Mouse (Mus musculus) heart, embryonic 10.5 days (tissue): ENCODE measurements around the gene Triobp. TPM values are rescaled to one million over a fixed set of nuclear protein-coding genes. Genes with fewer than 3 reads are reported as not detected.

Source experiments
- DNase-seq: peaks from one replicate; pipeline ENCODE4 v3.0.0-alpha.2; 2017; ENCODE audit warnings: low spot score
- H3K27ac ChIP-seq: fragments of 300-500 bp; sonication (generic); 2 replicates; pipeline ENCODE4 v1.5.1; 2016; ENCODE audit warnings: mild to moderate bottlenecking
- H3K27me3 ChIP-seq: fragments of 300-500 bp; sonication (generic); 2 replicates; pipeline ENCODE4 v1.6.1; 2016; ENCODE audit warnings: mild to moderate bottlenecking; ENCODE audit not compliant: poor library complexity, insufficient read depth, severe bottlenecking
- H3K36me3 ChIP-seq: fragments of 300-500 bp; sonication (generic); 2 replicates; pipeline ENCODE4 v1.6.1; 2016; ENCODE audit warnings: mild to moderate bottlenecking, moderate library complexity
- H3K4me1 ChIP-seq: fragments of 300-500 bp; sonication (generic); 2 replicates; pipeline ENCODE4 v1.6.1; 2016; ENCODE audit warnings: mild to moderate bottlenecking
- H3K4me3 ChIP-seq: fragments of 300-500 bp; sonication (generic); 2 replicates; pipeline ENCODE4 v1.5.1; 2016; ENCODE audit warnings: mild to moderate bottlenecking, moderate library complexity
- H3K9me3 ChIP-seq: fragments of 300-500 bp; sonication (generic); 2 replicates; pipeline ENCODE4 v1.6.1; 2016; ENCODE audit warnings: mild to moderate bottlenecking, moderate library complexity
- WGBS: fragments of 180-500 bp; shearing (Covaris S2); methylation state at CpG from one replicate; pipeline ENCODE4 v1.1.7; 2016; 5-methylcytosine and 5-hydroxymethylcytosine counted together
- polyA plus RNA-seq: library from polyadenylated mRNA; unstranded; fragments of >200 nt; fragmentation: Nextera tagmentation; extraction: Ambion mirVana; gene quantifications from 2 replicates; pipeline ENCODE4 v1.2.1, GENCODE M21; 2016

The Triobp gene
- polyA plus RNA-seq, 1 experiment from 2014 or later, result 68.2 TPM

GRCm38 (mm10) chr15:79038331-79038730, 90.8 kb downstream of the Triobp start:
- no peak for DNase-seq
- H3K27me3 ChIP-seq, result peaks cover 63% of the 10 kb centered on the region
- no peak overlapping the region for H3K27ac ChIP-seq
- H3K36me3 ChIP-seq, result peaks cover 16% of the 10 kb centered on the region
- WGBS, result 63% methylated on average over 10 of the region's 10 CpGs
- peaks cover 36% of the 10 kb centered on the region for H3K4me1 ChIP-seq
- H3K4me3 ChIP-seq, result no peak overlapping the region
- no peaks in the 10 kb centered on the region for H3K9me3 ChIP-seq

GRCm38 (mm10) chr15:79038853-79039252, 91.3 kb downstream of the Triobp start:
- Histone ChIP-seq H3K27ac (no peak overlapping the region), H3K9me3 (no peaks in the 10 kb centered on the region), H3K36me3 (peaks cover 16% of the 10 kb centered on the region), H3K4me1 (peaks cover 37% of the 10 kb centered on the region), H3K27me3 (peaks cover 68% of the 10 kb centered on the region), H3K4me3 (no peak overlapping the region)
- 13% methylated on average over 7 of the region's 7 CpGs for WGBS
- peak; percentile 94 for DNase-seq

- no peaks in the 10 kb centered on the region for H3K9me3 ChIP-seq
- peaks cover 82% of the 10 kb centered on the region for H3K27me3 ChIP-seq
- H3K27ac ChIP-seq, result no peak overlapping the region
- no peak for DNase-seq
- peaks cover 37% of the 10 kb centered on the region for H3K4me1 ChIP-seq
- H3K4me3 ChIP-seq, result peak overlapping the region; percentile 41
- 21% methylated on average over 24 of the region's 24 CpGs for WGBS
- H3K36me3 ChIP-seq, result peaks cover 14% of the 10 kb centered on the region
Measured at GRCm38 (mm10) chr15:79040501-79041416, 93.2 kb downstream of the Triobp start.

DNA sequence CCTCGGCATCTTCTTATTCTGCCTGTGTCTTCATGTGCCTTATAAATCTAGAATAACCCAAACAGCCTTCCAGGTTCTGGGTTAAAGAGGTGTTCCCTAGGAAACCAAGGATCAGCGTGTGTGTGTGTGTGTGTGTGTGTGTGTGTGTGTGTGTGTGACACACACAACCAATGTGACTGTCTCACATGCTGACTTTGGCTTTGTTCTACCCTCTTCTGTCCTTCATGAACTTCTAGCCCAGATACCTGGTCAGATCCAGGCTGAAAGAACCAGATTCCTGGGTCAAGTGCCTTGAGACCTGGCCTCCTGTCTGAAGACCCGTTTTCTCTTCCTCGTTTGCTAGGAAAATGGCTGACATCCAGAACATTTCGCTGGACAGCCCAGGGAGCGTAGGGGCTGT, 94.1 kb downstream of the Triobp start, which contains the start of gene Galr3:
Gene Galr3, plus strand, starts transcription at position 301 of the 400 bp plus-strand sequence.
- H3K4me1 ChIP-seq, result peaks cover 37% of the 10 kb centered on the region
- H3K36me3 ChIP-seq, result peaks cover 7% of the 10 kb centered on the region
- H3K4me3 ChIP-seq, result peak within 1 kb of the TSS; percentile 69
- H3K27ac ChIP-seq, result peak within 1 kb of the TSS; percentile 80; the same call in 1 of the 2 replicates
- 73% methylated on average over 6 of the region's 6 CpGs for WGBS
- H3K9me3 ChIP-seq, result no peaks in the 10 kb centered on the region
- no peak for DNase-seq
- H3K27me3 ChIP-seq, result peaks cover 79% of the 10 kb centered on the region

- H3K36me3 ChIP-seq, result no peaks in the 10 kb centered on the region
- WGBS, result under 1% methylated on average over 105 of the region's 105 CpGs
- H3K4me3 ChIP-seq, result peak overlapping the region; percentile 69
- H3K4me1 ChIP-seq, result peaks cover 36% of the 10 kb centered on the region
- peaks cover 83% of the 10 kb centered on the region for H3K27me3 ChIP-seq
- H3K27ac ChIP-seq, result peak overlapping the region; percentile 80
- no peak for DNase-seq
- H3K9me3 ChIP-seq, result no peaks in the 10 kb centered on the region
Measured at GRCm38 (mm10) chr15:79042721-79043491, 95.4 kb downstream of the Triobp start.

DNA sequence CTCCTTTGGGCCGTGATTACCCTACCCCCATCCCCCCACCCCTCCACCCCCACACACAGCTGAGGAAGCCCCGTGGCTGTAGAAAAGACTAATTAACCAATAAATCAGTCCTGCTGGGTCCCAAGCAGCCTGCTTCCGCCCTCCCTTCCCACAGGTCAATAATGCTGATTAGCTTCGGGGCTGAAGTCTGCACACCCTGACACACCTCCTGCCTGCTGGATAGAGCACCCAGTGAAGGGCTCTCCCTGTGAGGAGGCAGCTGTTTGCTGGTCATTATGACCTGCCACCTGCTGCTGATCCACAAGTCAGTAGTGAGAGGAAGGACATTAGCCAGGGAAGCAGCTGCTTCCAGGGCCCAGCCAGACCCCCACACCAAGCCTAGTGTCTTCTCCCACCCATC, 97.3 kb downstream of the Triobp start:
- WGBS, result 28% methylated on average over 4 of the region's 4 CpGs
- H3K4me1 ChIP-seq, result peaks cover 25% of the 10 kb centered on the region
- no peak overlapping the region for H3K4me3 ChIP-seq
- no peaks in the 10 kb centered on the region for H3K36me3 ChIP-seq
- no peaks in the 10 kb centered on the region for H3K9me3 ChIP-seq
- DNase-seq, result no peak
- peaks cover 72% of the 10 kb centered on the region for H3K27me3 ChIP-seq
- no peak overlapping the region for H3K27ac ChIP-seq

DNA sequence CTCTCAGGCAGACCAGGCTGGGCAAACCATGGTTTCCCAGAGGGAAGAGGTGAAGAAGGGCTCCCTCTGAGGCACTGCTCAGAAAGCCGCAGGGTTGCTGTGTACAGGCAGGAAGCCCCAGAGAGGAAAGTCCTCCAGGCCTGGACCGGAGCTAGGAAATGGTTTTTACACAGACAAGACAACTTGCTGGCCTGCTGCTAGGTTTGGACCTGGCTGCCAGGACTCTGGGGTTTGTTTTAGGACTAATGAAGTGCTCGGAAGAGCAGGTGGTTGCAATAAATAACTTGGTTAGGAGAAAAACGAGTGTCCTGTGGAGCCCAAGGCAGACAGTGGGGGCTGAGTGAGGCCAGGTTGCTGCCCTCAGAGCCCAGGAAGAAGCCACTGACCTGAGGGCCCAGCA, 100.7 kb downstream of the Triobp start:
- Histone ChIP-seq H3K27me3 (peaks cover 39% of the 10 kb centered on the region), H3K27ac (no peak overlapping the region), H3K9me3 (no peaks in the 10 kb centered on the region), H3K36me3 (peaks cover 11% of the 10 kb centered on the region), H3K4me3 (no peak overlapping the region), H3K4me1 (peaks cover 23% of the 10 kb centered on the region)
- 74% methylated on average over 4 of the region's 4 CpGs for WGBS
- DNase-seq, result no peak

- Histone ChIP-seq H3K4me3 (no peak overlapping the region), H3K36me3 (peaks cover 32% of the 10 kb centered on the region), H3K27ac (0 out of 2 replicates have a peak overlapping the region, but pooled peaks have one; percentile 8), H3K27me3 (peaks cover 18% of the 10 kb centered on the region; the same call in 1 of the 2 replicates), H3K4me1 (peaks cover 24% of the 10 kb centered on the region), H3K9me3 (no peaks in the 10 kb centered on the region)
- DNase-seq, result no peak
- WGBS, result 54% methylated on average over 9 of the region's 9 CpGs
Measured at GRCm38 (mm10) chr15:79050160-79050845, 102.8 kb downstream of the Triobp start.

GRCm38 (mm10) chr15:79050964-79051363, 103.4 kb downstream of the Triobp start:
- Histone ChIP-seq H3K27me3 (peaks cover 13% of the 10 kb centered on the region; the same call in 1 of the 2 replicates), H3K36me3 (peaks cover 38% of the 10 kb centered on the region), H3K9me3 (no peaks in the 10 kb centered on the region), H3K27ac (no peak overlapping the region), H3K4me1 (peaks cover 24% of the 10 kb centered on the region), H3K4me3 (no peak overlapping the region)
- DNase-seq, result no peak
- 75% methylated on average over 2 of the region's 2 CpGs for WGBS

DNA sequence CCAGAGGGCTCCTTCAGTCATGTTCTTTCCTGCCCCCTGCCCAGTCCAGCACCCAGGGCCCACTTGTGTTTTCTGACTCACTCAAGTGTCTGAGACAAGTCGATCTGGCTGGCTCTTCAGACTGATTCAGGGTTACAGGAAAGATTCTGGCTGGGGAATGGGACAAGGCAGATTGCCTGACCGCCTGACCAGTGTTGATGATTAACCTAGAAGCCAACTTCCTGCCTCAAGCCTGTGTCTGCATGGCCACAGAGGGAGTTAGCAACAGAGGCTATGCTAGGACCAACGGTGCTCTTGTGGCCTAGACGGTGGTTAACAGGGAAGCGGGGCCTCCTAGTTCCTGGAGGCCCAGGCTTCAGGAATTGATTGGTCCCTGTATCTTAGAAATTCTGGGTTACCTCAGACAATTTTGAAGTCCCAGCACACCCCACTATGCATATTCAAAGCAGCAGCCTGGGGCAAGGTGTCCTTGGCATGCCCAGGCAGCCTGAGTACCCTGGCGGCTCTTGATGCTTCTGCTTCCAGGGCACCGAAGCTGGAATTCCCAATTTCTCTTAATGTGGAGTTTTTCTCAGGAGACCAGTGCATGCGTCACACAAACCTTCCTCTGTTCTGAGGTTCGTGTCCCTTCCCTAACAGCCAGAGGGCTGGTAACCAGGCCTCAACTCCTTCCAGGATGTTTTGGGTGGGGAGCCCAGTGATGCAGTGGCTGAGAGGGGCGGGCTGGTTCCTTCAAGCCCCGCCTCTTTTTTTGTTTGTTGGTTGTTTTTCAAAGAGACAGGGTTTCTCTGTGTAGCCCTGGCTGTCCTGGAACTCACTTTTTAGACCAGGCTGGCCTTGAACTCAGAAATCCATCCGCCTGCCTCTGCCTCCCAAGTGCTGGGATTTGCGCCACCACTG, 104.2 kb downstream of the Triobp start:
- Histone ChIP-seq H3K4me3 (no peak overlapping the region), H3K36me3 (peaks cover 46% of the 10 kb centered on the region), H3K27ac (no peak overlapping the region), H3K9me3 (no peaks in the 10 kb centered on the region), H3K4me1 (peaks cover 24% of the 10 kb centered on the region), H3K27me3 (peaks cover 13% of the 10 kb centered on the region; the same call in 1 of the 2 replicates)
- 71% methylated on average over 13 of the region's 13 CpGs for WGBS
- DNase-seq, result no peak

DNA sequence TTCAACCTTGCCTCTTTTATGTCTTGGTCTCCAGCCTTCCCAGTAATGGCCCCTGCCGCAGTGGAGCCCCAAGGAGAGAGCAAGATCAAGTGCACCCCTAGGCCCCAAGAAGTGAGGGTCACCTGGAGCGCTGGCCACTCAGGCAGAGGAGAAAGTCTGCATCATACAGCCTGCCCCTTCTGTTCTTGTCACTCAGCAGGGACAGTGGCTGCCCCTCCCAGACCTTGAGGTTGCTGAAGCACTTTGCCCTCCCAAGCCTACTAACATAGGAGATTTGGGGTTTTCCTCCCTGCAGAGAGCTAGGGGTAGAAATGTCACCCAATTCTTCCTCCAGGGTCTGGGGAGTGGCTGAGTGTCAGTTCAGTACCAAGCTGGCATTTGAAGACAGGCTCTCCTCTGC, 104.8 kb downstream of the Triobp start:
- Histone ChIP-seq H3K27ac (no peak overlapping the region), H3K4me1 (peaks cover 24% of the 10 kb centered on the region), H3K36me3 (peaks cover 52% of the 10 kb centered on the region), H3K27me3 (peaks cover 6% of the 10 kb centered on the region; the same call in 1 of the 2 replicates), H3K9me3 (no peaks in the 10 kb centered on the region), H3K4me3 (no peak overlapping the region)
- no peak for DNase-seq
- whole genome bisulfite sequencing, result 90% methylated on average over 2 of the region's 2 CpGs
